Mouse (Mus musculus) liver, adult 2 months (tissue): Measurements from ENCODE around the gene Epo.

Experiments used
- CTCF ChIP-seq: fragments of 200-500 bp; IDR thresholded peaks from 2 replicates; pipeline ENCODE4 v1.5.1; 2011; ENCODE audit warnings: low read depth, low read length, control low read depth
- POLR2A ChIP-seq: fragments of 200-500 bp; IDR thresholded peaks from 2 replicates; pipeline ENCODE4 v1.6.1; 2011; ENCODE audit warnings: low read length, control low read depth; ENCODE audit not compliant: insufficient read depth; ENCODE audit errors: extremely low read depth

DNA sequence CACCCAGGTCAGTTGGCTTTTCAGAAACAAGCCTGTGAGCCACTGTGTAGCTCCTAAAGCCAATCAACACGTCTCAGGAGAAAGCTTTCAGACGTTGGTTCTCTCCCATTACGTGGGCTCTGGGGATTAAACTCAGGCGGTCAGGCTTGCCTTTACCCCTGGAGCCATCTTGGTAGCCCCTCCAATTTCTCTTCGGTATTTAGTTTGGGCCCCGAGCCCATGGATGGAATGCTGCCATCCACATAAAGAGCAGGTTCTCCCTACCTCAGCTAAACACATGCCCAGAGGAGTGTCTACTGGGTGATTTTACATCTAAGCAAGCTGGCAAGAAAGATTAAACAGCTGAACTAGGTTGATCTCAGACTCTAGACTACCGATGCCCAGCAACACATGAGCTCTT, 32.9 kb downstream of the Epo start:
- TF ChIP-seq POLR2A (no peak), CTCF (no peak)
